Mouse (Mus musculus): ENCODE measurements around the gene Ttc25.

DNA sequence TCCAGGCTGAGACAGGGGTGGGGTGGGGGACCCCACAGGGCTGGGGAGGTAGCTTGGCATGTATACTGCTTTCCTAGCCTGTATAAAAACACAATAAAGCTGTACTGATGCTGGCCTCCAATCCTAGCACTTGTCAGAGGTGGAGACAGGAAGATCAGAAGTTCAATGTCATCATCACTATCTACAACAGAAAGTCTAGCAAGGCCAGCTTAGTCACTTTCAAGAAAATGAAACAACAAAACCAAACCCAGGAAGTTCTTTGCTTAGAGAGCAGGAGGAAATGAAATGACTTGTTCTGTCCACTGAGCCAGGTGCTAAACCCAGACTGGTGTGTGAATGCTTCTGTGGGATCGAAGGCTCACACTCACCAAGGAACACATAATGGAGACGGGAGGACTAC, 43.1 kb downstream of the Ttc25 start:
- no peak for TF ChIP-seq GATA1 (IDR thresholded peaks at IDR 0.05; ENCODE audit: low read length)
- no peak for TF ChIP-seq TAL1 (IDR thresholded peaks at IDR 0.05; ENCODE audit: low read length)

All from erythroblast, embryonic 14.5 days (primary cell).